Mouse (Mus musculus) liver (tissue): Measurements from ENCODE around the gene Olfr1364.
A peak's percentile ranks its signal among the peaks of the same experiment; 100 is the strongest.

ENCODE experiments used
- DNase-seq: peaks from one replicate; pipeline ENCODE4 v3.0.0-alpha.2; 2020; ENCODE audit warnings: mixed read lengths

Gene Olfr1364

DNA sequence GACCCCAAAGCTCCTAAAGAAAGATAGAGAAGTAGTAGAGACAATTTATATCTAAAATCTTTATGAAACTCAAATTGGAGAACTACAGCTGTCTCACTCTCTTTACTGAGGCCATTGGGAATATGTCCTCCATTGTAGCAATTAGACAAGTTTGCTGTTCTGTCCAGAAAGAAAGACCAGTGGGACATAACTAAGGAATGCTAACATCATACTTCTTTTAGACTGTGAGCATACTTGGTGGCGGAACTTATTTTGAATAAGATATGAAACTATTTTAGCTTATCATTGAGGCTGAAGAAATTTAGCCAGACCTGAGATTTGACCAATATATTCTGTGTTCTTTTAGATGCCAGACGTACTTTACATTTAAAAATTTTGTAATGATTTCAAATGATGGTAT, at the start of gene Olfr1364:
TSS of gene Olfr1364 (minus strand) at position 101 of the 400 bp plus-strand sequence.
- no peak for DNase-seq

DNA sequence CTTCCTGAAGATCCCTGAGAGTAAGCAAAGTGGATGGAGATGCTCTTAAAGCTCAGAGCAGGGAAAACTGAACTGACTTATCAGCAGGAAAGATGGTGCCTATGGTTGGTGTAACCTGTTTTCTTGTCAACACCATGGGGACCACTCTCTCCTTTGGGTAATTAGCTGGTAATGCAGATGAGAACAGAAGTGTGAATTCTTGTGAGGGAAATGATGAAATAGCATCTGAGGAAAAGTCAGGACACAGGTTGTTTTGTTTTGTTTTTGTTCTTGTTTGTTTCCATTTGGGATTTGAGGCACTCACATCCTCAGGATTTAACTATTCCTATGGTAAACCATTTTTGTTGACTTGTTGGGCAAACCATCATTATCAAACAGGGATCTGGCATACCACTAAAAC, 32.4 kb upstream of the Olfr1364 start, which contains the start of gene Olfr1362:
TSS of gene Olfr1362 (minus strand) at position 101 of the 400 bp plus-strand sequence.
- DNase-seq, result no peak

DNA sequence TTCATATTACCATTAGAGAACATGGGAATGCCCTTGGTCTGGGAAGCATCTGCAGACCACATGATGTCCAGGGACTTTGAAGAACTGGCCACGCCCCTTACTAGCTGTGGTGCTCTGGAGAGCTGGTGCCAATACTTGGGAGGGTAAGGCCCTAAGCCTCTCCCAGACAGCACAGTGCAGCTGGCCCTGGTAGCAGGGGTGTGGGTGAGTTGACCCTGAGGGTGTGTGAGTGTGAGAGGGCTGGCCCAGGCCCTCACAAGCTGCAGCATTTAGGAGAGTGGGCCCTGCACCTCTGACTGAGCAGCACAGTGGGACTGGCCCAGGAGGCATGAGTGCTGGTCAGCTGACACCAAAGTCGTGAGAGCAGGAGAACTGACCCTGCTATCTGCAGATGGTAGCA, 10.1 kb upstream of the Olfr1364 start:
- DNase-seq, result no peak

DNA sequence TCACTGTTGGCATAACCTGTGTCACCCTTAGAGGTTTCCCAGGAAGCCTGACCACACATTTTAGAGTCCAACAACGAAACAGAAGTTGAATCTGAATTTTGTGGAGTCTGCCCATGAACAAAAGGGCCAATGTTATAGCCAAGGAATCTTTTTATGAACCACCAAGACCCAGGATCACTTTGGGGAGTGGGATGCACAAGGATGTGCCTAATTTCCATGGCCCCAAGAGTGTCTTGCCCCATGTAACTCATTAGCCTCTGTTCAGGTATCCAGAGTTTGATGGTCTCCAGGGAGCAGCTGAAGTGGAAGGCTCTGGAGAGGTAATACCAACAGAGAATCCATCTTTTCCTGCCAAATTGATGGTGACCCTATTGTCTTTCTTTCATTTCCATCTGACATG, 21.8 kb downstream of the Olfr1364 start, which contains the start of gene Olfr1535:
TSS of gene Olfr1535 (minus strand) at position 101 of the 400 bp plus-strand sequence.
- DNase-seq, result no peak

DNA sequence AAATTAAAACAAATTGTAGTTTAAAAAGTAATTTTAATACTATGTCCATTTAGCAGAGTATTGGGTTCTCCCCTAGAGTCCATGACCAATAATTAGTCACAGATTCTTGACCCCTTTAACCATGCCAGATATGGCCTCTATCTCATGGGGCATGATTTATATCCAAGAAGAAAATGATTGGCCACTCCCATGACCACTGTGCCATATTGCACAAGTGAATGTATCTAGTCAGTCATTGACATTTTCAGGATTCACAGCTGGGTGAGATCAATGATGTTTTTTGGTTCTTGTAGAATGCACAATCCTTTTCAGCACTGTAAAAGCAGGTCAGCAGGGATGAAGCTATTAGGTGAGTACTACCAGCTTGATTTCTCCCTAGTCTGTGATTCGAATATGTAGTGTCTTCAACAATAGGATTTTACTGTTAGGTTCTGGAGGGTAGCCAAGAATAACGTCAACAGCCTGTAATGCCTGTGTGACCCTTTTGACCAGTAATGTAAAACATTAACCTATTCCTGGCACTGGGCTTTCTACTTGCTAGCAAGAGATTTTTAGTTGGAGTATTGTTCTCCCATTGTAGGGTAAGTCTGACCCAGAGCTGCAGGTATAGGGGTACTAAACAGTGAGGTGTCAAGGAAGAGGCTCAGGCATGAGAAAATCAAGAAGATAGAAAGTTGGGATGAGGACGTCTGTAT, 31.0 kb downstream of the Olfr1364 start:
- DNase-seq, result no peak

DNA sequence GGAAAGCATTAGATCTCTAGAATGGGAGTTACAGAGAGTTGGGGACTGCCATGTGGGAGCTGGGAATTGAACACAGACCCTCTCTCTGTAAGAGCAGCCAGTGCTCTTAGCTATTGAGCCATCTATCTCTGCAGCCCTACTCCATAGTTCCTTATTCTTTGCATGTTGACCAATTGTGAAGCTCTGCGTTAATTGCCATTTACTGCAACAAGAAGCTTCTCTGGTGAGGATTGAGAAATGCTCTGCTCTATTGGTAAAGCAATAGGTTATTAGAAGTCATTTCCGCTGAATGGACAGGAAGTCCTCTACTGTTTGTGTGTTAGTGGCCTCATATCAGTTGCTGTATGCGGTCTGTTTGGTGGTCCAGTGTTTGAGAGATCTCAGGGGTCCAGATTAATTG, 32.1 kb downstream of the Olfr1364 start:
- no peak for DNase-seq

DNA sequence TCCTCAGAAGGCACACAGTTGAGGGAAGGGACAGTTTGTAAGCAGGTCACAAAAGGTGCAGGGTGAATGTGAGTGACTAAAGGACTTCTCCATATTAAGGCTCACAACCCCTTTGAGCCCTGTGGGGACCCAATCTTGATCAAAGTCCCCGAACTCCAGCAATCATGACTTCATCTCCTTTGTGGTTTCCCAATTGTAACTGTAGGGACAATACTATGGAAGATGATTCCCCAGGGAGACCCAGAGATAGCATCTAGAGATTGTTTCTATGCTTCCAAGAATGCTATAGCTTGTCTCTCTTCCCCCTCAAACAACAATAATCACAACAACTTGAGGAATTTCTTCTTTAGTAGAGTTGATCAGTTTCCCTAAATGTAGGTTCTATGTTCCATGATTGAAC, 38.9 kb downstream of the Olfr1364 start, which contains the start of gene Olfr1366:
TSS of gene Olfr1366 (minus strand) at position 101 of the 400 bp plus-strand sequence.
- no peak for DNase-seq

DNA sequence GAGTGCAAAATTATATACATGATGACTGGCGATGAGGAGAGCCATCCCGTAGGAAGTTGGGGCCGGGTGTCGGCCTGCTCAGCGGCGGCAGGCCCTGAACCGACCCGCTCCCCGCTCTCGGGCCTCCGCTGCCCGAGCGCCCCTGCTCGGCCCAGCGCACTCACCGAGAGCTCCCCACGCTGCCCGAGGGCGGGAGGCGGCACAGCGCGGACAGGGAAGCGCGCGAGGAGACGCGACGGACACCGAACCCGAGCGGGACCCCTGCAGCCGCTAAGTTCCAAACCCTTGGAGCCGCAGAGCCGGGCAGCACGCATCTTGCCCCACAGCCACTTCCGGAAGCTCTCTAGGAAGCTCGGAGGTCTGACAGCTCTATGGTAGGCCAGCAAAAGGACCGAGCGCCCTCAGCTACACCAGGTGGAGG, 50.8 kb downstream of the Olfr1364 start, which contains the start of gene Zkscan8:
TSS of gene Zkscan8 (minus strand) at position 340 of the 421 bp plus-strand sequence.
- DNase-seq, result peak; percentile 86

DNA sequence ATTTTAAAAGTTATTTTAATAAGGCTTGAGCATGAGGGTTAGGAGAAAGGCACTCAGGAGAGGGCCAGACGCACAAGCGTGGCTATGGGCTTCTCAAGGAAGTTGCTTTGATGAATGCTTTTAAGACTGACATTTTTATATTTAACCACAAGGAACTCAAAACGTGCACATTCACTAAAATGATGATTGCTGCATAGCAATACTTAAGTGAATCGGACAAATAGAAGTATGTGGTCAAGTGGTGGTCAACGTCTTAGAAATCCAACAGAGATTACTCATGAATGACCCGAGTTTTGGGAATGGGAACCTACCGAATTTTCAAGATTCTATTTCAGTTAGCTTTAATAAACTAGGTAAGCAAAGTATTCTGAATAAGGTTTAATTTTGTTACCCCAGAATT, 51.4 kb downstream of the Olfr1364 start:
- DNase-seq, result no peak
